Mouse (Mus musculus) heart, embryonic 12.5 days (tissue): ENCODE measurements around the gene Csk. TPM values are rescaled to one million over a fixed set of nuclear protein-coding genes. Genes with fewer than 3 reads are reported as not detected.
A peak's percentile ranks its signal among the peaks of the same experiment; 100 is the strongest.

Experiments used
- ATAC-seq: fragments of 200-750 bp; cut with Nextera tagmentation; 2 replicates; pipeline ENCODE4 v1.8.0; 2017; ENCODE audit warnings: moderate TSS enrichment, moderate library complexity; ENCODE audit not compliant: insufficient number of reproducible peaks, low FRiP score
- H3K27ac ChIP-seq: fragments of 300-500 bp; sonication (generic); 2 replicates; pipeline ENCODE4 v1.5.1; 2016; ENCODE audit warnings: mild to moderate bottlenecking, moderate library complexity; ENCODE audit not compliant: poor library complexity, severe bottlenecking
- H3K27me3 ChIP-seq: fragments of 300-500 bp; sonication (generic); replicated peaks from 2 replicates; pipeline ENCODE4 v1.6.1; 2016; ENCODE audit warnings: mild to moderate bottlenecking, moderate library complexity
- H3K36me3 ChIP-seq: fragments of 300-500 bp; sonication (generic); 2 replicates; pipeline ENCODE4 v1.6.1; 2016; ENCODE audit warnings: mild to moderate bottlenecking, moderate library complexity
- H3K4me1 ChIP-seq: fragments of 300-500 bp; sonication (generic); replicated peaks from 2 replicates; pipeline ENCODE4 v1.6.1; 2016; ENCODE audit warnings: mild to moderate bottlenecking
- H3K4me2 ChIP-seq: fragments of 300-500 bp; sonication (generic); 2 replicates; pipeline ENCODE4 v1.6.1; 2016; ENCODE audit warnings: mild to moderate bottlenecking, moderate library complexity
- H3K4me3 ChIP-seq: fragments of 300-500 bp; sonication (generic); 2 replicates; pipeline ENCODE4 v1.5.1; 2016; ENCODE audit warnings: mild to moderate bottlenecking
- H3K9ac ChIP-seq: fragments of 300-500 bp; sonication (generic); 2 replicates; pipeline ENCODE4 v1.6.1; 2016; ENCODE audit warnings: mild to moderate bottlenecking, moderate library complexity
- H3K9me3 ChIP-seq: fragments of 300-500 bp; sonication (generic); replicated peaks from 2 replicates; pipeline ENCODE4 v1.6.1; 2016; ENCODE audit warnings: mild to moderate bottlenecking, moderate library complexity
- WGBS: fragments of 180-500 bp; shearing (Covaris S2); methylation state at CpG from one replicate; pipeline ENCODE4 v1.1.7; 2016; 5-methylcytosine and 5-hydroxymethylcytosine counted together
- polyA plus RNA-seq: library from polyadenylated mRNA; unstranded; fragments of >200 nt; fragmentation: Nextera tagmentation; extraction: Ambion mirVana; gene quantifications from 2 replicates; pipeline ENCODE4 v1.2.1, GENCODE M21; 2016

Csk gene
- polyA plus RNA-seq, 1 experiment from 2014 or later = 16.4 TPM

DNA sequence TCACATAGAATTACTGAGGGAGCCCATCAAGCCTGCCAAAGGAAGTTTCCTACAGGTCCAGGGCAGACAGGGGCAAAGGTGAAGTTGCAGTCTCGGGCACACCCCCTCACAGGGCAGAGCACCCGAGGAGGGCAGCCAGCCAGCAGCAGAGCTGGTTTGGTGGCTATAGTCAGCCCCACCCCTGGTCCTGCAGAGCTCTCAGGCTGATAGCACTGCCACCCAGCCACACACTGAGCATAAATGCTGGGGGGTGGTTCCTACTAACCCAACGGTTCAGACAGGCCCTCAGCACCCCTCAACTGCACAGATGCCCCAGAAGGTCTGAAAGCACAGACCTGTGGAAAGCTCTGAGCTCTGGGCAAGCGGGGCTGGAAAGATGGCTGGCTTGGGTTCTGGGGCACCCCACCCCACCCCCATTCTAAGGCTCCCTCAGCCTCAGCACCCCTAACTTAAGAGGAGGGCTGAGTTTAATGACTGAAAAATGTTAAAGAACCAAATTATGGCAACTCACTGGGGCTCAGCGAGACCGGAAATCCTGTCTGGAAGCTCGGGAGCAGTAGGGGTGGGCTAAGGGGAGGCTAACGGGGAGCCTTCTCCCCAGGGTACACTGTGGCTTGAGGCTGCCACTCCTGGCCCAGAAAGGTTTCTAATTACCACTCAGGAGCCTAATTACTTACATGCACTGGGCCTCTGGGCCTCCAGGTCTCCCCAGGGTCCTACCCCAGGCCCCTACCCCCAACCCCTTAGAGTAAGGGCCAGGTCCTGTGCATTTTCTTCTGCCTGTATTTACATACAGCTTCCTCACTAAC is 14.6 kb downstream of the Csk start:
- WGBS = 33% methylated on average over 8 of the region's 8 CpGs
- H3K4me1 ChIP-seq = peaks cover 86% of the 10 kb centered on the region
- peak overlapping the region; percentile 1; the same call in 1 of the 2 replicates for H3K4me3 ChIP-seq
- H3K36me3 ChIP-seq = peaks cover 5% of the 10 kb centered on the region; the same call in 1 of the 2 replicates
- peak overlapping the region; percentile 87 for H3K27ac ChIP-seq
- no peaks in the 10 kb centered on the region for H3K9me3 ChIP-seq
- no peaks in the 10 kb centered on the region for H3K27me3 ChIP-seq
- H3K4me2 ChIP-seq = peak overlapping the region; percentile 36
- peak; percentile 30; the same call in 1 of the 2 replicates for ATAC-seq
- H3K9ac ChIP-seq = peak overlapping the region; percentile 57

DNA sequence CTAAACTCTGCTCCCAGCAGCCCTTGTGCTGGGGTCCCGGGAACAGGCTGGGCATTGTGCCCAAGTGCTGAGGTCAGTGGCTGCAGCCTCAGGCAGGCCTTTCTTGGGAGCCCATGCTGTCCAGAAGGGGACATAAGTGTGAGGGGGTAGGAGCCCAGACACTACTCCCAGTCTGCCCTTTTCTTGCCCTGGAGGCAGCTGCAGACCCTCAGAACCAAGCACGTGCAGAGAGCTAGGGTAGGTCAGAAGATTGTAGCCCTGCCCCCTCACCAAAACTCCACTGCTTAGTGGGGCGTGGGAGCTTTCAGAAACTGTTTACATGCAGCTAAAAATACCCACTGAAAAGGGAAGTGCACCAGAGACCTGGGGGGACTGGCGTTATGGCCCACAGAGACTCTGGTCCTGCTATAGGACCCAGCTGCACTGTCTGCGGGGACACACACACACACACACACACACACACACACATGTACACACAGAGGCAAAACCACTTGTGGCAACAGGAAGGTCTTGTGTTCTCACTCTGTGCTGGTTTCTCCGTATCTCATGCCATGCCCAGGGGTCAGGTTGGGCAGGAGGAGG is 15.6 kb downstream of the Csk start:
- no peaks in the 10 kb centered on the region for H3K27me3 ChIP-seq
- peak overlapping the region; percentile 57 for H3K9ac ChIP-seq
- H3K4me3 ChIP-seq = no peak overlapping the region
- WGBS = 9% methylated on average over 6 of the region's 6 CpGs
- ATAC-seq = peak; percentile 34
- H3K27ac ChIP-seq = peak overlapping the region; percentile 87
- H3K4me2 ChIP-seq = peak overlapping the region; percentile 36
- H3K4me1 ChIP-seq = peaks cover 86% of the 10 kb centered on the region
- H3K36me3 ChIP-seq = peaks cover 5% of the 10 kb centered on the region; the same call in 1 of the 2 replicates
- H3K9me3 ChIP-seq = no peaks in the 10 kb centered on the region

DNA sequence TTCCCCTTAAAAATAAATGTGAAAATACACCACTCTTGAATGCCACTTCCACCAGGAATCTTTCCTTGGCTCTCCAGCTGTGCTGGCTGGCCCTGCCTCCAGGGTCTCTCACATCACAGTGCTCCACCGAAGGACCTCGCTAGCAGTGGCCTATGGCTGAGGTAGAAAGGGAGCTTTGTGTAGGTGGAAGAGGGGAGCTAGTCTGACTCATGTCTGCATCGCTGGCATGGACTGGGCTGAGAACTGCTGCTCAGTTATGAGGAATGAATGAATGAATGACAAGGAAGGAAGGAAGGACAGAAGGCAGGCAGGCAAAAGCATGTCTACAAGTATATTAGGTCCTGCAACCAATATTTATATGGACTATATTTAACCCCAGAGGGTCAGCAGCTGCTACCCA is 16.2 kb downstream of the Csk start:
- no peak overlapping the region for H3K4me3 ChIP-seq
- ATAC-seq = no peak
- peak overlapping the region; percentile 36 for H3K4me2 ChIP-seq
- peak overlapping the region; percentile 57; the same call in 1 of the 2 replicates for H3K9ac ChIP-seq
- peak overlapping the region; percentile 87 for H3K27ac ChIP-seq
- H3K36me3 ChIP-seq = peaks cover 2% of the 10 kb centered on the region; the same call in 1 of the 2 replicates
- peaks cover 83% of the 10 kb centered on the region for H3K4me1 ChIP-seq
- H3K9me3 ChIP-seq = no peaks in the 10 kb centered on the region
- 41% methylated on average over 3 of the region's 3 CpGs for WGBS
- no peaks in the 10 kb centered on the region for H3K27me3 ChIP-seq

DNA sequence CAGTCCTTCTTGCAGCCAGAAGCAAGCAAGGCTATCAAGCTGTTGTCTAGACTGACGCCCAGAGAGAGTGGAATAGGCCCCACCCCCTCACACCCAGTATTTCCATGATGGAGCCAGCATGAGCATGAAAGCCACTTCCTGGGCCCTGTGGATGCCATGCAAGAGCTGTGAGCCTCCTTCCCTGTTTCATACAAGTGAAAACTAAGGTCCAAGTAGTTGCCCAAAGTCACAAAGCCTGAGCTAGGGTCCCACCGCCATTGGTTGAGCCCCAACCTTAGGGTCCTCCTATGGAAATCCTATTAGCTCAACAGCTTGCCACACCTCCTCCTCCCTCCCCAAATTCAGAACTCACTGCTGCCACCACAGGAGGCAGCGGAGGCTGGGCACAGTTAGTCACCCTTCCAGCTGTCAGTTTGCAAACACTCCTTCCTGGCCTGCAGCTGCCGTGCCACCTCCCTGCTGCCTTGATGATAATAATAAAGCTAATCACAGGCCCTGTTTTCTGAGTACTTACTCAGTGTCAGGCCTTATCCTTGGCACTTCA is 19.9 kb downstream of the Csk start:
- peaks cover 30% of the 10 kb centered on the region for H3K36me3 ChIP-seq
- H3K9ac ChIP-seq = no peak overlapping the region

DNA sequence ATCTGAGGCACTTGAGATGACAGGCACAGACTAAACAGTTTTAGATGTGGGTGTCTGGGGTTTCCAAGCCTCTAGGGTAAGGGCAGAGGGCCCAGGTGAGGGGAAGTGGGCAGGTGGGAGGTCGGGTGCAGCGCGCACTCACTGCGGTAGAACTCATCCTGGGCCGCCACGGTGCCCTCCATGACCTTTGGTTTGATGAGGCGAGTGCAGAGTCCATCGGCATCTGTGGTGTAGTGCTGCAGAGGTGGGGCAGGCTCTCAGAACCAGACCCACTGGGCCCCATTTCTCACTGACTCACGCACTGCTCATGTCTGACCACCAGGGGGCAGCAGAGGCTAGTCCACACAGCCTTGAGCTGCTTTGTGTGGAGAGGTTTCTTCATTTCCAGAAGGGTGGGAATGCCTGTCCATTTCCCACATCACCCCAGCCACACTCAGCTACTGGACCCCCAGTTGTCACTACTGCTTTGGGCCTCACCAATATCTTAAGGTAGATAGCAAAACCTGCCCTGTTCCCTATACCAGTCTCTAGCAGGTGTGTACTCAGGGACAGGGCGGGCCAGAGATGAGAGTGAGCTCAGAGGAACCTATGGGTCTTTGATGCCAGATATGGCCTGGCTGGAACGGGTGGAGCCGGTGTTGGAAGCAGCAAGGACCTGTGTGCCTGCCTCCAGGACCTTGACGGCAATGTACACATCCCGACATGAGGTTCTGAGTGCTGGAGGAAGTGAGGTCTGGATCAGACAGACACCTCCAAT is 24.1 kb downstream of the Csk start:
- Histone ChIP-seq H3K9ac (no peak overlapping the region), H3K36me3 (peaks cover 71% of the 10 kb centered on the region), H3K4me2 (no peak overlapping the region), H3K4me1 (peaks cover 17% of the 10 kb centered on the region), H3K4me3 (no peak overlapping the region), H3K27me3 (no peaks in the 10 kb centered on the region), H3K9me3 (no peaks in the 10 kb centered on the region), H3K27ac (no peak overlapping the region)
- 71% methylated on average over 14 of the region's 14 CpGs for WGBS
- ATAC-seq = peak; percentile 43

More for the DNA sequence above, 19.9 kb downstream of the Csk start:
- no peak for ATAC-seq
- no peaks in the 10 kb centered on the region for H3K9me3 ChIP-seq
- no peak overlapping the region for H3K27ac ChIP-seq
- peaks cover 48% of the 10 kb centered on the region for H3K4me1 ChIP-seq
- H3K27me3 ChIP-seq = no peaks in the 10 kb centered on the region
- 36% methylated on average over 4 of the region's 4 CpGs for WGBS
- no peak overlapping the region for H3K4me2 ChIP-seq
- no peak overlapping the region for H3K4me3 ChIP-seq

DNA sequence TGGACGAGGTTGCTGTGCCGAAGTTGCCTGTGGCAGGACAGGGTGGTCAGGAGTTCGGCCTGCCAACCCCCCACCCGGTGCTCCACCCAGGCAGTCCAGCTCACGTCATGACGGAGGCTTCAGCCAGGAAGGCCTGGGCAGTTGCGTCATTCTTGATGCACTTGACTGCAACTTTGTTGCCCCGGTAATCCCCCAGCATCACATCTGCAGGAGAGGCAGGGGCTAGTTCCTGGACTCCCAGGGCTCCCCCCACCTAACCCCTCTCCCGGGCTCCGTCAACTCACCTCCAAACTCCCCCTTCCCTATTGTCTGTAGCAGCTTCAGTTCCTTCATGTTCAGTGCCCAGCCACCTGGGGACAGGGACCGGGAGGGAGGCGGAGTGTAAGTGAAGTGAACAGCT is 24.7 kb downstream of the Csk start:
- 84% methylated on average over 12 of the region's 12 CpGs for WGBS
- no peaks in the 10 kb centered on the region for H3K27me3 ChIP-seq
- no peak overlapping the region for H3K9ac ChIP-seq
- no peak for ATAC-seq
- no peak overlapping the region for H3K4me3 ChIP-seq
- peaks cover 75% of the 10 kb centered on the region for H3K36me3 ChIP-seq
- H3K4me1 ChIP-seq = peaks cover 11% of the 10 kb centered on the region
- no peak overlapping the region for H3K27ac ChIP-seq
- H3K4me2 ChIP-seq = no peak overlapping the region
- H3K9me3 ChIP-seq = no peaks in the 10 kb centered on the region

DNA sequence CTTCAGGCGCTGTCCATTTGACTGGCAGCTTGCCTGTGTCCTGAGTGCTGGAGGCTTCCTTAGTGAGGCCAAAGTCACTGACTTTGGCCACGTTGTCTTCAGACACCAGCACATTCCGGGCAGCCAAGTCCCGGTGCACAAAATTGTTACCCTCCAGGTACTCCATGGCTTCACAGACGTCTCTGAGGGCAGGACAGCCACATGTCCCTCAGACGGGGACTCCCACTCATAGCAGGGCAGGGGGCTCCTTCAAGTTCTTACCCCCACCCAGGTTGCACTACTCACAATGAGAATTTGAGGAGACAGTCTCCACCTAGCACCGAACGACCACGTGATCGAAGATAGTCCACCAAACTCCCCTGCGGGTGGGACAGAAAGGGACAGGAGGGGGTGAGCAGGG is 25.5 kb downstream of the Csk start:
- 88% methylated on average over 11 of the region's 11 CpGs for WGBS
- ATAC-seq = no peak

DNA sequence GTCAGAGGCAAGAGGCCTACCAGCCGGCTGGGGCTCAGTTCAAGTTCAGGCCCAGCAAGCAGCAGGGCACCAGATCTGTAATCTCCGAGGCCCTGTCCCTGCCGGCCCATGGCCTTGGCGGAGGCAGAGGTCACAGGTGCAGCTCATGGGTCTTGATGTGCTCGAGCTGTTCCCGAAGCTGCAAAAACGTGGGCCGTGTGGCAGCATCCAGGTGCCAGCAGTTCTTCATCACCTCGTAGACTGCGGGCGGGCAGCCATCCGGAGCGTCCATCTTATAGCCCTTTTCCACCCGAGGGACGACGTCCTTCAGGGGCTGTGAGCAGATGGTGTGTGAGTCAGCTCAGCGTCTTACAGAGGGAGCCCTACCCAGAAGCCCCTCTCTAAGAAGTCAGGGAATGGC is 26.2 kb downstream of the Csk start:
- Histone ChIP-seq H3K4me3 (no peak overlapping the region), H3K27ac (no peak overlapping the region), H3K36me3 (peaks cover 75% of the 10 kb centered on the region), H3K4me2 (no peak overlapping the region), H3K9ac (no peak overlapping the region), H3K9me3 (no peaks in the 10 kb centered on the region), H3K4me1 (no peaks in the 10 kb centered on the region), H3K27me3 (no peaks in the 10 kb centered on the region)
- no peak for ATAC-seq
- WGBS = 89% methylated on average over 17 of the region's 17 CpGs

More for the DNA sequence above, 25.5 kb downstream of the Csk start:
- Histone ChIP-seq H3K27ac (no peak overlapping the region), H3K4me3 (no peak overlapping the region), H3K9me3 (no peaks in the 10 kb centered on the region), H3K36me3 (peaks cover 75% of the 10 kb centered on the region), H3K27me3 (no peaks in the 10 kb centered on the region), H3K9ac (no peak overlapping the region), H3K4me2 (no peak overlapping the region), H3K4me1 (peaks cover 3% of the 10 kb centered on the region; the same call in 1 of the 2 replicates)

DNA sequence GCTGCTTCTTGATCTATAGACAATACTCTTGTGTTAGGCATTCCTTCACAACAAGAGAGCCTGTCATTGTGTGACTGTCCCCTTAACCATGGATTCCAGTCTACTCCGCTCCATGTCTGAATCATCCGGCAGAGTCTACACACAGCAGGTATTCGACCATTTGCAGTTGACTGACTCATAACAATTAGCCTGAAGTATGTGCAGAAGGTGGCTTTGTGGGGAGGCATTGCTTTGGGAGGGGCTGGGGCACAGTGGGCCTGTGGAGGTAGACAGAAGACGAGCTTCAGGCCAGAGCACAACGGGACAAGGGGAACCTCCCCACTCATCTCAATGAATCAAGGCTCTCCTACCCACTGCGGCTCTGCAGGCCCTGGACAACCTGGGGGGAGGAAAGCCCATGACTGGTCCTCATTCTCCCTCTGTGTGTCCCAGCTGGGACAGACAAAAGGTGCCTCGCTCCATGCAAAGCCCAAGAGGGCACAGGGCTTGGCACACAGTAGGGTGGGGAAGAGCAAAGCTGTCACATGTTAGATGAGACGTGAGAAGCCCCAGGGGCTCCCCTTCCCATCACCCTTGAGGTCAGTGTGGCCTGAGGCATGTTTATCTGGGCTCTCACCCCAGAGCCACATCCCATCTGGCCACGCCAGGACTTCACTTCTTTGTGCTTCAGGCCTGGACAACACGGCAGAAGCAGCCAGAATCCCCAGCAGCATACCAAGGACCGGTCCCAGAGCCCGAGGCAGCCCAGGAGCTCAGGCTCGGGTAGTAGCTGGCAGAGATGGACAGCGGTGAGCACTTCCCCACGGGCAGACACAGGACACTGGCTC is 27.5 kb downstream of the Csk start:
- H3K4me2 ChIP-seq = no peak overlapping the region
- no peaks in the 10 kb centered on the region for H3K4me1 ChIP-seq
- peaks cover 67% of the 10 kb centered on the region for H3K36me3 ChIP-seq
- no peak for ATAC-seq
- H3K4me3 ChIP-seq = no peak overlapping the region
- no peaks in the 10 kb centered on the region for H3K27me3 ChIP-seq
- H3K27ac ChIP-seq = no peak overlapping the region
- 83% methylated on average over 15 of the region's 15 CpGs for WGBS
- H3K9ac ChIP-seq = no peak overlapping the region
- no peaks in the 10 kb centered on the region for H3K9me3 ChIP-seq

DNA sequence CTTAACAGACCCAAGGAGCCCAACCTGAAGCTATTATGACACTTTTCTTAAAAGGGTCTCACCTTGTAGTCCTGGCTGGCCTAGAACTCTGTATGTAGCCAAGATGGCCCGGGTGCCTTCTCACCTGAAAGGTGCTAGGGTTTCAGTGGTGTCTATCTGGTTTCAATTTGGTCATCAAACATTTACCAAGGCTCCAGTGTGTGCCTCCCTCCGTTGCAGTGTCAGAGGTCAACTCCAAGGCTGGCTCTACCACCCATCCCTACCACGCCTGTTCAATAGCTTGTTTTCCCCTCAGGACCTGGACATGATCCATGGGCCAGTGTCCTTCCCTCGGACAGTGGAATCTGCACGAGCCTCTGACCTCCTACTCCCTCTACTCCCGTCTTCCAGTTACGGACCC is 29.1 kb downstream of the Csk start:
- Histone ChIP-seq H3K27ac (no peak overlapping the region), H3K27me3 (no peaks in the 10 kb centered on the region), H3K4me3 (no peak overlapping the region), H3K4me2 (no peak overlapping the region), H3K9me3 (no peaks in the 10 kb centered on the region), H3K9ac (no peak overlapping the region), H3K4me1 (no peaks in the 10 kb centered on the region), H3K36me3 (peaks cover 51% of the 10 kb centered on the region)
- 90% methylated on average over 7 of the region's 7 CpGs for WGBS
- ATAC-seq = no peak
